Mouse (Mus musculus): Measurements from ENCODE around the gene Hspa1b.
A peak's percentile ranks its signal among the peaks of the same experiment; 100 is the strongest.
"Not testable (repeated sequence)": the region's sequence is repeated elsewhere in the genome, so short reads cannot be mapped to it uniquely, and the experiment has no call there.

The Hspa1b gene

GRCm38 (mm10) chr17:34981690-34982180 lies 22.7 kb upstream of the Hspa1b start, which contains the start of gene Lsm2:
Gene Lsm2 (plus strand): TSS chr17:34981862.
- DNase-seq = peak; percentile 89 to 91

GRCm38 (mm10) chr17:34980655-34981054 lies 21.6 kb upstream of the Hspa1b start:
- peak; percentile 55 to 78 for DNase-seq

GRCm38 (mm10) chr17:34979631-34980030 lies 20.6 kb upstream of the Hspa1b start:
- no peak for DNase-seq

- no peak for DNase-seq
Observed at GRCm38 (mm10) chr17:34978239-34978638, 19.2 kb upstream of the Hspa1b start.

- no peak for DNase-seq
Observed at GRCm38 (mm10) chr17:34977000-34977399, 18.0 kb upstream of the Hspa1b start.

- DNase-seq = no peak
Observed at GRCm38 (mm10) chr17:34975581-34976492, 16.8 kb upstream of the Hspa1b start.

GRCm38 (mm10) chr17:34972069-34972749 lies 13.2 kb upstream of the Hspa1b start, which contains the start of the genes Hspa1a and Hspa1l:
Gene Hspa1a (minus strand): TSS chr17:34972156.
Gene Hspa1l (plus strand): TSS chr17:34972703.
- peak; percentile 91 to 95 for DNase-seq

GRCm38 (mm10) chr17:34971694-34972068 lies 12.6 kb upstream of the Hspa1b start:
- DNase-seq = peak in 1 of 2 experiments; percentile 3

- peak in 1 of 2 experiments; percentile 1 for DNase-seq
Observed at GRCm38 (mm10) chr17:34970850-34971249, 11.8 kb upstream of the Hspa1b start.

- not testable (repeated sequence) for DNase-seq
Observed at GRCm38 (mm10) chr17:34969822-34970221, 10.8 kb upstream of the Hspa1b start, which contains the start of gene Gm20481. Gene Gm20481 (plus strand): TSS chr17:34969912.

- no peak for DNase-seq
Observed at GRCm38 (mm10) chr17:34965627-34966026, 6.6 kb upstream of the Hspa1b start.

GRCm38 (mm10) chr17:34964640-34965049 lies 5.6 kb upstream of the Hspa1b start:
- DNase-seq = peak in 1 of 2 experiments; percentile 76

GRCm38 (mm10) chr17:34962841-34963240 lies 3.8 kb upstream of the Hspa1b start:
- no peak for DNase-seq

- DNase-seq = no peak
Observed at GRCm38 (mm10) chr17:34962125-34962524, 3.1 kb upstream of the Hspa1b start.

- DNase-seq = no peak
Observed at GRCm38 (mm10) chr17:34960702-34961493, 1.9 kb upstream of the Hspa1b start.

- DNase-seq = peak; percentile 65 to 74
Observed at GRCm38 (mm10) chr17:34959881-34960515, 960 bp upstream of the Hspa1b start.

- not testable (repeated sequence) for DNase-seq
Observed at GRCm38 (mm10) chr17:34958734-34959129, 306 bp downstream of the Hspa1b start.

- not testable (repeated sequence) for DNase-seq
Observed at GRCm38 (mm10) chr17:34957966-34958365, 1.1 kb downstream of the Hspa1b start.

GRCm38 (mm10) chr17:34957291-34957690 lies 1.7 kb downstream of the Hspa1b start:
- not testable (repeated sequence) for DNase-seq

GRCm38 (mm10) chr17:34956340-34956739 lies 2.7 kb downstream of the Hspa1b start:
- DNase-seq = no peak

GRCm38 (mm10) chr17:34955884-34956283 lies 3.2 kb downstream of the Hspa1b start:
- DNase-seq = no peak

- DNase-seq = no peak
Observed at GRCm38 (mm10) chr17:34954831-34955230, 4.2 kb downstream of the Hspa1b start.
